Mouse (Mus musculus) gastrocnemius, postnatal 36 days (tissue): Measurements from ENCODE around the gene Rbm45. TPM values are rescaled to one million over a fixed set of nuclear protein-coding genes. Genes with fewer than 3 reads are reported as not detected.
A peak's percentile ranks its signal among the peaks of the same experiment; 100 is the strongest.

Experiments
- DNase-seq, 2 experiments: peaks; one replicate each; pipeline ENCODE4 v3.0.0; 2022
- intact Hi-C: fragments of 180-260 bp; cut with DNase I; formaldehyde crosslinking; loops from one replicate; pipeline ENCODE4 v1.15.1; 2025
- long read RNA-seq, 2 experiments: library from polyadenylated mRNA; stranded (forward); transcript quantifications; one replicate each; pipeline ENCODE4 v2.0.0; 2021
- total RNA-seq, 2 experiments: library from RNA; stranded (reverse); gene quantifications; 2 replicates each; pipeline ENCODE4 v1.2.3; 2021

Rbm45 gene
- total RNA-seq = 1 to 10 TPM; 9.1 to 9.6 TPM
- long read RNA-seq, experiment 1, partial matches to known transcripts = 0 of 1 reads
- long read RNA-seq, experiment 1, other reads (novel, unspliced or antisense) = 0 of 1 reads
- long read RNA-seq, experiment 2, partial matches to known transcripts = 0 of 1 reads
- long read RNA-seq, experiment 2, other reads (novel, unspliced or antisense) = 0 of 1 reads

GRCm38 (mm10) chr2:76369821-76370655 lies at the start of gene Rbm45:
Gene Rbm45 (plus strand): TSS chr2:76369984.
- intact Hi-C loops = loop anchor here (2.0 kb wide), 1 partner anchor 249 kb away; no protein-coding TSS in a partner anchor
- peak; percentile 76 to 80 for DNase-seq

- DNase-seq = no peak
- intact Hi-C loops = no loop called here
These were observed 49.4 kb upstream of the Rbm45 start for GRCm38 (mm10) chr2:76320336-76320735.

GRCm38 (mm10) chr2:76323185-76323875 lies 46.5 kb upstream of the Rbm45 start:
- DNase-seq = no peak
- intact Hi-C loops = no loop called here

GRCm38 (mm10) chr2:76324463-76324862 lies 45.3 kb upstream of the Rbm45 start:
- intact Hi-C loops = no loop called here
- DNase-seq = no peak

- intact Hi-C loops = no loop called here
- DNase-seq = no peak
These were observed 43.6 kb upstream of the Rbm45 start for GRCm38 (mm10) chr2:76326161-76326560.

GRCm38 (mm10) chr2:76330081-76330480 lies 39.7 kb upstream of the Rbm45 start:
- no peak for DNase-seq
- intact Hi-C loops = no loop called here

- no peak for DNase-seq
- intact Hi-C loops = no loop called here
These were observed 37.5 kb upstream of the Rbm45 start for GRCm38 (mm10) chr2:76332161-76332805.

GRCm38 (mm10) chr2:76334596-76334995 lies 35.2 kb upstream of the Rbm45 start:
- intact Hi-C loops = no loop called here
- no peak for DNase-seq

GRCm38 (mm10) chr2:76338215-76339156 lies 31.3 kb upstream of the Rbm45 start, which contains the start of gene Pde11a:
Gene Pde11a (minus strand): TSS chr2:76338774.
- DNase-seq = no peak
- intact Hi-C loops = no loop called here

GRCm38 (mm10) chr2:76342146-76342545 lies 27.6 kb upstream of the Rbm45 start:
- DNase-seq = no peak
- intact Hi-C loops = no loop called here

- no peak for DNase-seq
- intact Hi-C loops = no loop called here
These were observed 21.9 kb upstream of the Rbm45 start for GRCm38 (mm10) chr2:76347839-76348238.

GRCm38 (mm10) chr2:76360226-76360625 lies 9.6 kb upstream of the Rbm45 start, which contains the start of gene Cyct:
Gene Cyct (minus strand): TSS chr2:76360450.
- DNase-seq = no peak
- intact Hi-C loops = no loop called here

GRCm38 (mm10) chr2:76362111-76362510 lies 7.7 kb upstream of the Rbm45 start:
- intact Hi-C loops = no loop called here
- no peak for DNase-seq

GRCm38 (mm10) chr2:76365811-76366210 lies 4.0 kb upstream of the Rbm45 start:
- intact Hi-C loops = no loop called here
- no peak for DNase-seq

- intact Hi-C loops = no loop called here
- peak; percentile 48 to 68 for DNase-seq
These were observed 2.4 kb upstream of the Rbm45 start for GRCm38 (mm10) chr2:76367188-76367922.

- no peak for DNase-seq
- intact Hi-C loops = loop anchor here (2.0 kb wide), 1 partner anchor 250 kb away; no protein-coding TSS in a partner anchor
These were observed 723 bp upstream of the Rbm45 start for GRCm38 (mm10) chr2:76368861-76369660.

GRCm38 (mm10) chr2:76370656-76370922 lies 805 bp downstream of the Rbm45 start:
- intact Hi-C loops = no loop called here
- no peak for DNase-seq

- DNase-seq = no peak
- intact Hi-C loops = no loop called here
These were observed 2.5 kb downstream of the Rbm45 start for GRCm38 (mm10) chr2:76372244-76372643.
